Mouse (Mus musculus) erythroblast, embryonic 14.5 days (primary cell): ENCODE data around the gene Rab7.

ENCODE experiments used
- GATA1 ChIP-seq: IDR thresholded peaks from 2 replicates; pipeline ENCODE4 v1.6.1; 2012; ENCODE audit warnings: low read length, inconsistent platforms, mixed read lengths
- TAL1 ChIP-seq: IDR thresholded peaks from 3 replicates; pipeline ENCODE4 v1.6.1; 2012; ENCODE audit warnings: low read length, inconsistent platforms, mixed read lengths

DNA sequence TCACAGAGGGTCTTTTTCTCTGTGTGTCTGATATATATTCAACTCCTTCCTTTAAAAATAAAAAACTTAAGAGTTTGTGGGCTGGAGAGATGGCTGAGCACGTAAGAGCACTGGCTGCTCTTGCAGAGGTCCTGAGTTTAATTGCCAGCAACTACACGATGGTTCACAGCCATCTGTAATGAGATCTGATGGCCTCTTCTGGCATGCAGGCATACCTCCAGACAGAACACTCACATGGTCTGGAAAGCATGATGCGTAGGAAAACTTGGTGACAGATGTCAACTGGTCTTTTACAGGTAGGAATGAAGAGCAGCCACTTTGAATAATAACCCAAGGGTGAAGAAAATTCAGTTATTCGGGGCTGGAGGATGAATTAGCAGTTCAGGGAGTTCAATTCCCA lies 27.2 kb downstream of the Rab7 start:
- TF ChIP-seq GATA1: no peak
- no peak for TF ChIP-seq TAL1
